Mouse (Mus musculus) cerebellum, postnatal 25 days (tissue): ENCODE data around the gene Hfe2.

Experiments
- DNase-seq, 2 experiments: peaks; one replicate each; pipeline ENCODE4 v3.0.0; 2021; ENCODE audit warnings: mixed read lengths in 2 of 2

Gene Hfe2

GRCm38 (mm10) chr3:96528506-96528905, 3.5 kb downstream of the Hfe2 start:
- no peak for DNase-seq

GRCm38 (mm10) chr3:96532050-96532449, 7.1 kb downstream of the Hfe2 start:
- no peak for DNase-seq

GRCm38 (mm10) chr3:96534300-96534699, 9.3 kb downstream of the Hfe2 start:
- DNase-seq, result no peak

GRCm38 (mm10) chr3:96539316-96539715, 14.3 kb downstream of the Hfe2 start:
- DNase-seq, result no peak

GRCm38 (mm10) chr3:96540740-96541139, 15.8 kb downstream of the Hfe2 start:
- DNase-seq, result no peak

GRCm38 (mm10) chr3:96541328-96542078, 16.5 kb downstream of the Hfe2 start:
- DNase-seq, result no peak

- DNase-seq, result no peak
These were observed 17.6 kb downstream of the Hfe2 start for GRCm38 (mm10) chr3:96542554-96542953.

GRCm38 (mm10) chr3:96543345-96543744, 18.4 kb downstream of the Hfe2 start:
- no peak for DNase-seq

GRCm38 (mm10) chr3:96545565-96545964, 20.6 kb downstream of the Hfe2 start:
- DNase-seq, result no peak

GRCm38 (mm10) chr3:96546880-96547279, 21.9 kb downstream of the Hfe2 start:
- no peak for DNase-seq

- peak; percentile 86 to 90 for DNase-seq
These were observed 22.5 kb downstream of the Hfe2 start for GRCm38 (mm10) chr3:96547389-96547960.

- DNase-seq, result no peak
These were observed 23.9 kb downstream of the Hfe2 start for GRCm38 (mm10) chr3:96548824-96549223.

GRCm38 (mm10) chr3:96549346-96549745, 24.4 kb downstream of the Hfe2 start:
- no peak for DNase-seq

GRCm38 (mm10) chr3:96551203-96551602, 26.2 kb downstream of the Hfe2 start:
- peak; percentile 36 to 61 for DNase-seq

GRCm38 (mm10) chr3:96551890-96552289, 26.9 kb downstream of the Hfe2 start:
- no peak for DNase-seq

- no peak for DNase-seq
These were observed 28.6 kb downstream of the Hfe2 start for GRCm38 (mm10) chr3:96553601-96554000.

- no peak for DNase-seq
These were observed 29.3 kb downstream of the Hfe2 start for GRCm38 (mm10) chr3:96554251-96554650.

GRCm38 (mm10) chr3:96555041-96555596, 30.1 kb downstream of the Hfe2 start:
- peak; percentile 42 to 46 for DNase-seq

GRCm38 (mm10) chr3:96555999-96556614, 31.1 kb downstream of the Hfe2 start:
- DNase-seq, result no peak

- no peak for DNase-seq
These were observed 32.0 kb downstream of the Hfe2 start for GRCm38 (mm10) chr3:96556651-96557635.

GRCm38 (mm10) chr3:96557694-96558093, 32.7 kb downstream of the Hfe2 start, which contains the start of gene Txnip:
Gene Txnip, plus strand, starts transcription at chr3:96557957.
- peak; percentile 97 to 98 for DNase-seq

GRCm38 (mm10) chr3:96558159-96558558, 33.2 kb downstream of the Hfe2 start:
- peak in 1 of 2 experiments; percentile 36 for DNase-seq
